Mouse (Mus musculus) kidney, adult 2 months (tissue): ENCODE results near the gene Foxl2. TPM values are rescaled to one million over a fixed set of nuclear protein-coding genes. Genes with fewer than 3 reads are reported as not detected.

Source experiments
- DNase-seq: peaks from one replicate; pipeline ENCODE4 v3.0.0; 2021
- H3K27ac ChIP-seq: fragments of 200-500 bp; 2 replicates; pipeline ENCODE4 v1.5.1; 2012; ENCODE audit warnings: low read depth, low read length, control low read depth, inconsistent platforms; ENCODE audit not compliant: insufficient read depth
- H3K27me3 ChIP-seq: fragments of 200-500 bp; replicated peaks from 2 replicates; pipeline ENCODE4 v1.6.1; 2012; ENCODE audit warnings: mild to moderate bottlenecking, moderate library complexity, low read length, inconsistent platforms; ENCODE audit not compliant: control insufficient read depth, insufficient read depth
- H3K36me3 ChIP-seq: fragments of 200-500 bp; 2 replicates; pipeline ENCODE4 v1.6.1; 2012; ENCODE audit warnings: mild to moderate bottlenecking, moderate library complexity, low read length, inconsistent platforms; ENCODE audit not compliant: control insufficient read depth, insufficient read depth
- H3K4me1 ChIP-seq: fragments of 200-500 bp; 2 replicates; pipeline ENCODE4 v1.6.1; 2011; ENCODE audit warnings: low read length; ENCODE audit not compliant: control insufficient read depth, insufficient read depth
- H3K4me3 ChIP-seq: fragments of 200-500 bp; 2 replicates; pipeline ENCODE4 v1.5.1; 2011; ENCODE audit warnings: mild to moderate bottlenecking, low read depth, low read length, control low read depth; ENCODE audit not compliant: insufficient read depth
- CTCF ChIP-seq: fragments of 200-500 bp; conservative IDR thresholded peaks from 2 replicates; pipeline ENCODE4 v1.5.1; 2011; ENCODE audit warnings: low read depth, mild to moderate bottlenecking, control low read depth, low read length, moderate library complexity, mixed read lengths; ENCODE audit not compliant: insufficient read depth, insufficient read length
- POLR2A ChIP-seq: fragments of 200-500 bp; IDR thresholded peaks from one replicate; pipeline ENCODE4 v1.6.1; 2011; ENCODE audit warnings: low read depth, low read length, control low read depth
- WGBS: fragments of 180-500 bp; shearing (Covaris S2); methylation state at CpG from one replicate; pipeline ENCODE4 v1.1.7; 2018; 5-methylcytosine and 5-hydroxymethylcytosine counted together
- polyA plus RNA-seq: library from polyadenylated mRNA; depleted of rRNA; stranded (reverse); fragments of >200 nt; gene quantifications from 2 replicates; pipeline ENCODE4 v1.2.3, GENCODE M21; 2012

Foxl2 gene
- polyA plus RNA-seq, 1 experiment, result not detected

GRCm38 (mm10) chr9:98976520-98976919 lies 21.4 kb downstream of the Foxl2 start:
- DNase-seq, result no peak
- H3K27ac ChIP-seq, result no peak overlapping the region
- H3K36me3 ChIP-seq, result no peaks in the 10 kb centered on the region
- TF ChIP-seq POLR2A, result no peak
- peak; percentile 59 for TF ChIP-seq CTCF
- 43% methylated on average over 5 of the region's 5 CpGs for WGBS
- no peaks in the 10 kb centered on the region for H3K4me1 ChIP-seq
- no peak overlapping the region for H3K4me3 ChIP-seq
- H3K27me3 ChIP-seq, result peaks cover 3% of the 10 kb centered on the region

- Histone ChIP-seq H3K4me3 (no peak overlapping the region), H3K4me1 (no peaks in the 10 kb centered on the region), H3K36me3 (no peaks in the 10 kb centered on the region), H3K27ac (no peak overlapping the region), H3K27me3 (no peaks in the 10 kb centered on the region)
- peak; percentile 87 for DNase-seq
- 4% methylated on average over 29 of the region's 29 CpGs for WGBS
- TF ChIP-seq POLR2A, result no peak
- TF ChIP-seq CTCF, result peak; percentile 95
Observed at GRCm38 (mm10) chr9:98979431-98980416, 24.6 kb downstream of the Foxl2 start.

GRCm38 (mm10) chr9:98985800-98986475 lies 30.9 kb downstream of the Foxl2 start, which contains the start of gene Faim:
TSS of gene Faim (plus strand) at chr9:98986373.
- H3K36me3 ChIP-seq, result no peaks in the 10 kb centered on the region
- peak; percentile 100 for DNase-seq
- TF ChIP-seq CTCF, result no peak
- TF ChIP-seq POLR2A, result peak; percentile 67
- WGBS, result 1% methylated on average over 45 of the region's 45 CpGs
- no peaks in the 10 kb centered on the region for H3K27me3 ChIP-seq
- H3K27ac ChIP-seq, result no peak within 1 kb of the TSS; the same call in 1 of the 2 replicates
- H3K4me1 ChIP-seq, result peaks cover 4% of the 10 kb centered on the region; the same call in 1 of the 2 replicates
- peak within 1 kb of the TSS; percentile 96 for H3K4me3 ChIP-seq

GRCm38 (mm10) chr9:98986476-98987096 lies 31.5 kb downstream of the Foxl2 start:
- Histone ChIP-seq H3K4me3 (peak overlapping the region; percentile 96), H3K4me1 (peaks cover 4% of the 10 kb centered on the region; the same call in 1 of the 2 replicates), H3K27me3 (no peaks in the 10 kb centered on the region), H3K36me3 (no peaks in the 10 kb centered on the region), H3K27ac (no peak overlapping the region)
- WGBS, result 1% methylated on average over 50 of the region's 50 CpGs
- no peak for DNase-seq
- no peak for TF ChIP-seq POLR2A
- TF ChIP-seq CTCF, result no peak

GRCm38 (mm10) chr9:98987131-98987530 lies 32.0 kb downstream of the Foxl2 start:
- 47% methylated on average over 9 of the region's 9 CpGs for WGBS
- H3K27ac ChIP-seq, result no peak overlapping the region
- H3K4me1 ChIP-seq, result peaks cover 4% of the 10 kb centered on the region; the same call in 1 of the 2 replicates
- H3K4me3 ChIP-seq, result no peak overlapping the region
- no peaks in the 10 kb centered on the region for H3K27me3 ChIP-seq
- no peaks in the 10 kb centered on the region for H3K36me3 ChIP-seq
- no peak for DNase-seq
- TF ChIP-seq POLR2A (no peak), CTCF (no peak)

GRCm38 (mm10) chr9:98994103-98994502 lies 39.0 kb downstream of the Foxl2 start:
- no peak for DNase-seq
- TF ChIP-seq POLR2A (no peak), CTCF (no peak)
- peaks cover 4% of the 10 kb centered on the region for H3K36me3 ChIP-seq
- no peak overlapping the region for H3K4me3 ChIP-seq
- 77% methylated on average over 4 of the region's 4 CpGs for WGBS
- no peaks in the 10 kb centered on the region for H3K4me1 ChIP-seq
- no peaks in the 10 kb centered on the region for H3K27me3 ChIP-seq
- no peak overlapping the region for H3K27ac ChIP-seq

- WGBS, result 73% methylated on average over 9 of the region's 9 CpGs
- Histone ChIP-seq H3K4me3 (no peak overlapping the region), H3K27ac (no peak overlapping the region), H3K36me3 (no peaks in the 10 kb centered on the region), H3K27me3 (no peaks in the 10 kb centered on the region), H3K4me1 (no peaks in the 10 kb centered on the region)
- DNase-seq, result no peak
- TF ChIP-seq CTCF, result no peak
- TF ChIP-seq POLR2A, result no peak
Observed at GRCm38 (mm10) chr9:98999881-99000339, 44.8 kb downstream of the Foxl2 start.
